Mouse (Mus musculus) frontal cortex, postnatal 14 days (tissue): ENCODE measurements around the gene Arhgap40.

Experiments used
- DNase-seq, 2 experiments: peaks; one replicate each; pipeline ENCODE4 v3.0.0; 2022; ENCODE audit warnings: low spot score in 2 of 2

Arhgap40 gene

GRCm38 (mm10) chr2:158512528-158512927 is at the start of gene Arhgap40:
Gene Arhgap40 (plus strand): TSS chr2:158512796.
- DNase-seq: no peak

GRCm38 (mm10) chr2:158474159-158474558 is 38.4 kb upstream of the Arhgap40 start:
- no peak for DNase-seq

- DNase-seq: no peak
Measured at GRCm38 (mm10) chr2:158477640-158478039, 35.0 kb upstream of the Arhgap40 start.

GRCm38 (mm10) chr2:158498457-158498856 is 14.1 kb upstream of the Arhgap40 start:
- DNase-seq: no peak

GRCm38 (mm10) chr2:158501836-158502812 is 10.5 kb upstream of the Arhgap40 start, which contains the start of gene Adig:
Gene Adig (plus strand): TSS chr2:158502612.
- DNase-seq: no peak

GRCm38 (mm10) chr2:158503226-158503625 is 9.4 kb upstream of the Arhgap40 start:
- no peak for DNase-seq

GRCm38 (mm10) chr2:158503671-158504070 is 8.9 kb upstream of the Arhgap40 start:
- no peak for DNase-seq

- DNase-seq: no peak
Measured at GRCm38 (mm10) chr2:158506475-158506874, 6.1 kb upstream of the Arhgap40 start.

GRCm38 (mm10) chr2:158507046-158507445 is 5.5 kb upstream of the Arhgap40 start:
- no peak for DNase-seq

GRCm38 (mm10) chr2:158510665-158511064 is 1.9 kb upstream of the Arhgap40 start:
- no peak for DNase-seq

- no peak for DNase-seq
Measured at GRCm38 (mm10) chr2:158513821-158514336, 1.3 kb downstream of the Arhgap40 start.

GRCm38 (mm10) chr2:158518583-158518982 is 6.0 kb downstream of the Arhgap40 start:
- DNase-seq: no peak

- DNase-seq: no peak
Measured at GRCm38 (mm10) chr2:158519071-158519470, 6.5 kb downstream of the Arhgap40 start.

- no peak for DNase-seq
Measured at GRCm38 (mm10) chr2:158519800-158520199, 7.2 kb downstream of the Arhgap40 start.

- DNase-seq: no peak
Measured at GRCm38 (mm10) chr2:158523060-158523459, 10.5 kb downstream of the Arhgap40 start.

GRCm38 (mm10) chr2:158524129-158524860 is 11.7 kb downstream of the Arhgap40 start:
- DNase-seq: no peak

- peak in 1 of 2 experiments; percentile 53 for DNase-seq
Measured at GRCm38 (mm10) chr2:158534090-158534489, 21.5 kb downstream of the Arhgap40 start.

- no peak for DNase-seq
Measured at GRCm38 (mm10) chr2:158534559-158534958, 22.0 kb downstream of the Arhgap40 start.

GRCm38 (mm10) chr2:158539433-158540305 is 27.1 kb downstream of the Arhgap40 start:
- no peak for DNase-seq

GRCm38 (mm10) chr2:158541286-158541685 is 28.7 kb downstream of the Arhgap40 start:
- no peak for DNase-seq

GRCm38 (mm10) chr2:158545266-158545665 is 32.7 kb downstream of the Arhgap40 start:
- DNase-seq: no peak
